Mouse (Mus musculus) spleen, adult 2 months (tissue): ENCODE measurements around the gene Cnot11. TPM values are rescaled to one million over a fixed set of nuclear protein-coding genes. Genes with fewer than 3 reads are reported as not detected.

Source experiments
- DNase-seq, 2 experiments: peaks; one replicate each; pipeline versions ENCODE4 v3.0.0 to v3.0.0-alpha.2; 2012 to 2021; ENCODE audit warnings: low spot score in 2 of 2, low read depth in 1 of 2
- H3K27ac ChIP-seq: fragments of 200-500 bp; 2 replicates; pipeline ENCODE4 v1.5.1; 2012; ENCODE audit warnings: low read length, inconsistent platforms; ENCODE audit not compliant: insufficient read depth
- H3K27me3 ChIP-seq: fragments of 200-500 bp; 2 replicates; pipeline ENCODE4 v1.6.1; 2012; ENCODE audit warnings: mild to moderate bottlenecking, moderate library complexity, low read length, inconsistent platforms; ENCODE audit not compliant: control insufficient read depth, insufficient read depth
- H3K36me3 ChIP-seq: fragments of 200-500 bp; 2 replicates; pipeline ENCODE4 v1.6.1; 2012; ENCODE audit warnings: mild to moderate bottlenecking, low read length, inconsistent platforms; ENCODE audit not compliant: control insufficient read depth, insufficient read depth
- H3K4me1 ChIP-seq: fragments of 200-500 bp; 2 replicates; pipeline ENCODE4 v1.6.1; 2011; ENCODE audit warnings: inconsistent platforms; ENCODE audit not compliant: control insufficient read depth, insufficient read depth, insufficient read length
- H3K4me3 ChIP-seq: fragments of 200-500 bp; 2 replicates; pipeline ENCODE4 v1.5.1; 2011; ENCODE audit warnings: mild to moderate bottlenecking, inconsistent platforms; ENCODE audit not compliant: insufficient read depth, insufficient read length; ENCODE audit errors: extremely low read depth
- CTCF ChIP-seq: fragments of 200-500 bp; IDR thresholded peaks from 2 replicates; pipeline ENCODE4 v1.5.1; 2011; ENCODE audit warnings: mild to moderate bottlenecking, inconsistent platforms; ENCODE audit not compliant: insufficient read depth, insufficient read length, insufficient replicate concordance; ENCODE audit errors: extremely low read depth
- POLR2A ChIP-seq: fragments of 200-500 bp; IDR thresholded peaks from 2 replicates; pipeline ENCODE4 v1.6.1; 2011; ENCODE audit warnings: low read depth, low read length, inconsistent platforms
- WGBS: fragments of 180-500 bp; shearing (Covaris S2); methylation state at CpG from one replicate; pipeline ENCODE4 v1.1.7; 2018; 5-methylcytosine and 5-hydroxymethylcytosine counted together
- polyA plus RNA-seq: library from polyadenylated mRNA; depleted of rRNA; stranded (reverse); fragments of >200 nt; gene quantifications from 2 replicates; pipeline ENCODE4 v1.2.3, GENCODE M21; 2012

Cnot11 gene
- polyA plus RNA-seq, 1 experiment, result 11.2 TPM

GRCm38 (mm10) chr1:39575778-39576375 lies 41.1 kb downstream of the Cnot11 start:
- H3K36me3 ChIP-seq, result no peaks in the 10 kb centered on the region
- H3K27me3 ChIP-seq, result no peaks in the 10 kb centered on the region
- 5% methylated on average over 8 of the region's 8 CpGs for WGBS
- no peak for DNase-seq
- H3K27ac ChIP-seq, result no peak overlapping the region
- peaks cover 3% of the 10 kb centered on the region; the same call in 1 of the 2 replicates for H3K4me1 ChIP-seq
- peak overlapping the region; percentile 92 for H3K4me3 ChIP-seq
- TF ChIP-seq POLR2A, result no peak
- no peak for TF ChIP-seq CTCF

DNA sequence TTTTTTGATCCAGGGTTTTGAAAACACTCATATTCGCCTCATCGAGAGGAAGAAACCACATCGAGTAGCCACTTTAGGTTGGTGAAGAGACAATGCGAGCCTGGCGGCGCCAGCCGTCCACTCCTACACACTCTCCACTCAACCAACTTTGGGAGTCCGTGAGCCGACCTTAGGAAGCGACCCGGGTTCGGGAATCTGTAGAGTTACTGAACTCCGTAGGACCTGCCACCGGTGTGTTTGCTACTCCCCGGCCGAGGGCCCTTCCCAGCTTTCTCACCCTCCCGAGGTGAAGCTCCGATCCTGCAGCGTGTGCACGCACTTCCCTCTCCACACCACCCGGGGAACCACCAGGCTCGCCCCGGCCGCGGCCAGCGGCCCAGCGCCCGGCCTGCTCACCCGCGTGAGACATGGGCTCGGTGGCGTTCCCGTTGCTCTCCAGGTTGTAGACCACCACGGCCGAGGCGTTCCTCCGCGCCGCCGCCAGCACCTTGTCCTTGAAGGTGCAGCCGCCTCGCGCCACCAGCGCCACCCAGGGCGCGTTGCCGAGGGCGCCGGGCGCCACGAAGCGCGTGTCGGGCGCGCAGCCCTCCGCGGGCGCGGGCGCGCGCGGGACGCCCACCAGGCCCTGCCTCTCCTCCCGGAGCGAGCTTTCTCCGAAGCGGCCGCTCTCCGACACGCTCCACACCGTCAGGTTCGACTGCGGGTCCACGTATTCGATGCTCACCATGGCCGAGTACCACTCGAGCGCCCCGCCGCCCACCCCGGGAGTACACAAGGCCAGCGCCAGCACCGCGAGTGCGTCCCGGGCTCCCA lies 41.8 kb downstream of the Cnot11 start:
- TF ChIP-seq POLR2A, result no peak
- 0 out of 2 replicates have a peak, but pooled peaks have one; percentile 7 for TF ChIP-seq CTCF
- H3K27me3 ChIP-seq, result no peaks in the 10 kb centered on the region
- H3K36me3 ChIP-seq, result no peaks in the 10 kb centered on the region
- H3K4me3 ChIP-seq, result peak overlapping the region; percentile 92
- H3K4me1 ChIP-seq, result peaks cover 3% of the 10 kb centered on the region; the same call in 1 of the 2 replicates
- peak in 1 of 2 experiments; percentile 46 for DNase-seq
- peak overlapping the region; percentile 86 for H3K27ac ChIP-seq
- WGBS, result under 1% methylated on average over 86 of the region's 88 CpGs

DNA sequence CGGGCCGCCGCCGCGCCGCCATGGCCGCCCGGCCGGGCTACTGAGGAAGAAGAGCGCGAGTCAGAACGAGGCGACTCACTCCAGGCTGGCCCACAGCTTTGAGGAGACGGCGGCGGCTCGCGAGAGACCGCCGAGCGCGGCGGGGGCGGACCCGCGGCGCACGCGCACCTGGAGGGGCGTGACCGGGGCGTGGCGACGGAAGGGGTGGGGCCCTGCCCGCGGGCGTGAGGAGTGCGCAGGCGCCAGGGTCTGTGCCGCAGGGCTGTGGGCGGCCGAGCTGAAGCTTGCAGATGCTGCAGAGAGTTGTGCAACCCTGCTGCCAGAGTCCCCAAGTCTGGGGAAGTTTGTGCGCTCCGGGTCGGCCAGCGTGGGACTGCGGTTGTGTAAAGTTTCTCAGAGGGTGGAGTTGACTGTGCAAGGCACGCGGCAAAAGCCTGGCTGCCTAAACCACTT lies 42.5 kb downstream of the Cnot11 start, which contains the start of gene Rnf149:
Gene Rnf149, minus strand, starts transcription at position 153 of the 453 bp plus-strand sequence.
- TF ChIP-seq POLR2A (peak; percentile 66; the same call in 1 of the 2 replicates), CTCF (no peak)
- under 1% methylated on average over 46 of the region's 49 CpGs for WGBS
- Histone ChIP-seq H3K27ac (peak within 1 kb of the TSS; percentile 86), H3K36me3 (no peaks in the 10 kb centered on the region), H3K4me3 (peak within 1 kb of the TSS; percentile 92), H3K4me1 (peaks cover 3% of the 10 kb centered on the region; the same call in 1 of the 2 replicates), H3K27me3 (no peaks in the 10 kb centered on the region)
- DNase-seq, result peak; percentile 74 to 96

DNA sequence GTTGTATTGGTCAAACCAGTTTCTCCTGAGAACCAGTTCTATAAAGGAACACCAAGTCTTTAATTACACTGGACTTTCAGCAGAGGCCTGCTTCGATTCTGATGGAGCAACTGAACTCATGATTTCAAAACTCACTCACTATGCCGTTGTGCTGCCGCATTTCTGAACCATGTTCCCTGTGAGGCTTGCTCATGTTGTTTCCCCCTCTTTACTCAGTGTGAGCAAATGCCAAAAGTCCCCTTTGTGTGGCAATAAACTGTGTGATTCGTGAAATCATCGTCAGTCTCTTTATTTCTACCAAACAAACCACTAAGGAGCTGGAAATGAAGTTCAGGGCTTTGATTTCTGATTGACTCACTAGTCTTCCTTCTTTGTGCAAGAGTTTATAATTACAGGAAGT lies 43.7 kb downstream of the Cnot11 start:
- TF ChIP-seq POLR2A (no peak), CTCF (no peak)
- Histone ChIP-seq H3K4me3 (no peak overlapping the region), H3K27me3 (no peaks in the 10 kb centered on the region), H3K27ac (peak overlapping the region; percentile 33; the same call in 1 of the 2 replicates), H3K36me3 (no peaks in the 10 kb centered on the region), H3K4me1 (peaks cover 3% of the 10 kb centered on the region; the same call in 1 of the 2 replicates)
- DNase-seq, result no peak
- 61% methylated on average over 5 of the region's 5 CpGs for WGBS

DNA sequence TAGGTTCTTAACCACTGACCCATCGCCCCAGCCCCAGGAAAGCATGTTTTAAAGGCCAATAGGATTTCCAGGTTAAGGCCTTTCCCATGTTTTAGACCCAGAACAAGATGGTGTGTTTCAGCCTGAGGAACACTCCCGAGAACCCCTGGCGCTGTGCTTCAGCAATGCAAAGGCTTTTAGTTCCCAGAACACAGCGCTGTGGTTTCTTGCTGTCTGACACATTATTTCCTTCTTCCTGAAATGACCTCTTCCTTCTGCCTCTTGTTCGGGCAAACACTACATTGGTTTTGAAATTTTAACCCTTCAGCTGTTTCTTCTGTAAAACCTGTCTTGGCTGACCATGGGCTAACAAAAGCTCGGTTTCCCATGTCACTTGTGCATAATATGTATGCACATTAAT lies 44.3 kb downstream of the Cnot11 start:
- no peaks in the 10 kb centered on the region for H3K36me3 ChIP-seq
- H3K4me3 ChIP-seq, result no peak overlapping the region
- H3K4me1 ChIP-seq, result peaks cover 3% of the 10 kb centered on the region; the same call in 1 of the 2 replicates
- H3K27ac ChIP-seq, result peak overlapping the region; percentile 61; the same call in 1 of the 2 replicates
- DNase-seq, result no peak
- WGBS, result 30% methylated on average over 6 of the region's 6 CpGs
- H3K27me3 ChIP-seq, result no peaks in the 10 kb centered on the region
- no peak for TF ChIP-seq CTCF
- no peak for TF ChIP-seq POLR2A

DNA sequence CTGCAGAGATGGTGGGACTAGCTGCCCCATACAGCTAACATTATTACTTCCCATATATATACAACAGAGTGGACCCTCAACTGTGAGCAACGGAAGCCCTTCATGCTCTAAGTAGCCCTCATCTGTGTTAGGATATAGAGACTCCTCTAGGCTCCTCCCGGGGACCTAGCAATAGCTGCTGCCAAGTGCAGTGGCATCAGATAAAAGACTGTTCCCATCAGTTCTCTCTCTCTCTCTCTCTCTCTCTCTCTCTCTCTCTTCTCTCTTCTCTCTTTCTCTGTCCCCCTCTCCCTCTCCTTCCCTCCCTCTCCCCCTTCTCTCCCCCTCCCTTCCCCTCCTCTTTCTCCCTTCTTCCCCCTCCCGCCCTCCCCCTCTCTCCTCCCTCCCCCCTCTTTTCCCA lies 46.4 kb downstream of the Cnot11 start:
- TF ChIP-seq CTCF, result no peak
- TF ChIP-seq POLR2A, result no peak

More for the DNA sequence above, 46.4 kb downstream of the Cnot11 start:
- Histone ChIP-seq H3K27me3 (no peaks in the 10 kb centered on the region), H3K27ac (no peak overlapping the region), H3K4me3 (no peak overlapping the region), H3K4me1 (no peaks in the 10 kb centered on the region), H3K36me3 (no peaks in the 10 kb centered on the region)
- WGBS, result 60% methylated on average over 2 of the region's 3 CpGs
- no peak for DNase-seq
